Comparison of ENCODE assay signal across 23 mouse cellular contexts in genomic region chr5:88983652-88984051, GRCm38 (mm10).
A peak's percentile ranks its signal among the peaks of the same experiment; 100 is the strongest.
DNase-seq lines count a peak whose midpoint lies in the region; ATAC-seq lines count a peak whose summit lies in the region.
"Had no signal": no experiment of that assay in that cellular context is flagged by ENCODE, and none has a peak within 500 bp of the region (broad histone marks: within the 10 kb centered on the region; RNA-seq: fewer than 3 reads in every experiment).

No protein-coding gene starts in this region.

- H3K27me3 ChIP-seq in intestine, embryonic 15.5 days (replicated peaks), result no peaks in the 10 kb centered on the region
- H3K27me3 ChIP-seq: CH12.LX; hindbrain, embryonic 13.5 days had no signal

- H3K4me1 ChIP-seq in intestine, embryonic 15.5 days (replicated peaks), result peaks cover 3% of the 10 kb centered on the region; the same call in 1 of the 2 replicates
- H3K4me1 ChIP-seq: hindbrain, embryonic 10.5 days; hindbrain, embryonic 13.5 days had no signal

- peak; percentile 89 for ATAC-seq in intestine, embryonic 15.5 days
- ATAC-seq: forebrain, embryonic 14.5 days; forebrain, postnatal 0 days; hindbrain, postnatal 0 days; inflammation-experienced regulatory T-cells, adult 6 months had no signal

- H3K27ac ChIP-seq in intestine, embryonic 15.5 days, result no peak overlapping the region
- H3K27ac ChIP-seq: hindbrain, embryonic 10.5 days; hindbrain, embryonic 13.5 days; hindbrain, postnatal 0 days had no signal

- DNase-seq in heart, adult 11 months, result peak; percentile 62
- DNase-seq in heart, postnatal 4 days, result no peak
- peak; percentile 53 for DNase-seq in large intestine, adult 2 months (ENCODE audit: low read depth, low spot score)
- no peak for DNase-seq in cerebellum, adult 9-10 months
- DNase-seq in retina, postnatal 1 day, result no peak
- DNase-seq in right cerebral cortex, postnatal 10 days (ENCODE audit: low spot score in 2 of 2), result no peak
- DNase-seq: adrenal gland, adult 2 months; adrenal gland, postnatal 25 days; B cell, adult 2 months; cerebellum, adult 11-12 months; cerebellum, adult 8-10 months; cerebellum, postnatal 14 days; forebrain, postnatal 0 days; gastrocnemius, postnatal 36 days had no signal

- no peak overlapping the region for H3K9ac ChIP-seq in intestine, embryonic 15.5 days
- H3K9ac ChIP-seq: forebrain, postnatal 0 days; hindbrain, embryonic 13.5 days had no signal

- H3K4me2 ChIP-seq in intestine, embryonic 15.5 days (replicated peaks), result no peak overlapping the region
- H3K4me2 ChIP-seq: heart, embryonic 11.5 days; hindbrain, embryonic 13.5 days had no signal

- 59% methylated on average over 7 of the region's 7 CpGs for WGBS in intestine, embryonic 15.5 days
- WGBS in large intestine, adult 2 months, result 36% methylated on average over 7 of the region's 7 CpGs

- no peaks in the 10 kb centered on the region for H3K36me3 ChIP-seq in intestine, embryonic 15.5 days
- H3K36me3 ChIP-seq: G1E; hindbrain, embryonic 10.5 days; hindbrain, embryonic 13.5 days had no signal

- no peaks in the 10 kb centered on the region for H3K9me3 ChIP-seq in intestine, embryonic 15.5 days
- H3K9me3 ChIP-seq: hindbrain, embryonic 13.5 days had no signal

- no peak overlapping the region for H3K4me3 ChIP-seq in intestine, embryonic 15.5 days (replicated peaks)
- H3K4me3 ChIP-seq: hindbrain, embryonic 10.5 days; hindbrain, embryonic 13.5 days had no signal

Comparison
In these comparisons a context has a peak if more than half of its experiments do, and no peak if none do; other contexts are left out.
1. DNase-seq: peak in heart, adult 11 months (single experiment) and large intestine, adult 2 months (single experiment); none in heart, postnatal 4 days (single experiment), cerebellum, adult 9-10 months (single experiment), retina, postnatal 1 day (single experiment) and right cerebral cortex, postnatal 10 days (0 of 2).